Mouse (Mus musculus): ENCODE results near the gene Samd1. TPM values are rescaled to one million over a fixed set of nuclear protein-coding genes. Genes with fewer than 3 reads are reported as not detected.

Gene Samd1
- polyA plus RNA-seq, 1 experiment from 2014 or later: 17.3 TPM

DNA sequence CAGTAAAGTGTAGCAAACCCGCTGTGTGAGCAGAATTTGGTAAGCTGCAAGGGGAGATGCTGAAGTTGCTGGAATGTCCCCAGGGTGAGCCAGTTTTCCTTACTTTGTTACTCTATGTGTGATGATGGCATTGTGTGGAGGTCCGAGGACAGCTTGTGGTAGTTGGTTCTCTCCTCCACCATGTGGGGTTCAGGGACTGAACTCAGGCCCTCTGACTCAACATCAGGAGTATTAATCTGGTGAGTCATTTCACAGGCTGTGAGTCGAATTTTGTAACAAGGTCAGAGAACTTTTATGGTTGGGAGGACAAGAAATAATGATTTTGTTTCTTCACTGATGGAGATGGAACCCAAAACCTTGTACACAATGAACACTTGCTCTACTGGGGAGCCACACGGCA, 35.3 kb downstream of the Samd1 start:
- H3K9ac ChIP-seq: no peak overlapping the region
- 69% methylated on average over 4 of the region's 4 CpGs for WGBS
- H3K27me3 ChIP-seq (ENCODE audit: insufficient read depth, low read length): no peaks in the 10 kb centered on the region
- H3K9me3 ChIP-seq (ENCODE audit: low read depth, low read length): no peaks in the 10 kb centered on the region
- no peak for DNase-seq
- no peak overlapping the region for H3K27ac ChIP-seq (ENCODE audit: low read depth)
- no peak overlapping the region for H3K4me3 ChIP-seq (ENCODE audit: low read depth, low read length)
- no peak overlapping the region for H3K4me2 ChIP-seq
- no peaks in the 10 kb centered on the region for H3K36me3 ChIP-seq (ENCODE audit: insufficient read depth)
- H3K4me1 ChIP-seq (ENCODE audit: insufficient read depth): no peaks in the 10 kb centered on the region
- no peak for TF ChIP-seq CTCF (IDR thresholded peaks at IDR 0.05; ENCODE audit: low read depth)
- ATAC-seq (ENCODE audit: insufficient read depth): no peak

DNA sequence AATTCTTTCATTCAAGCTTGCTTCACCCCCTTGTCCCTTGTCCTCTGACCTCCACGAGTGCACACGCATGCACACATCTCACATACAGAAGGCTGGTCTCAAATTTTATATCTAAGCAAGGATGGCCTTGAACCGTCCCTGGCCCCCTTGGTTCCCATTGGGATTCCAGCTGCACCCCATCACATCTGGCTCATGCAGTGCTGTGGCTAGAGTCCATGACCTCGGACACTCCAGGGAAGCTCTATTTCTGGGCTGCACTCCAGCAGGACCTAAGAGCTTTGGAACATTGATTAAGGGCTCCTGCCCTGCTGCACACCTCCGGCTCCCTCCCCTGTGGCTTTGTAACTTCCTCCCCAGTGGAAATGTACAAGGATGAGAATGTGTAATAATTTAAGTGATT, 40.5 kb downstream of the Samd1 start:
- TF ChIP-seq CTCF (IDR thresholded peaks at IDR 0.05; ENCODE audit: low read depth): no peak
- H3K9me3 ChIP-seq (ENCODE audit: low read depth, low read length): no peaks in the 10 kb centered on the region
- no peak overlapping the region for H3K4me3 ChIP-seq (ENCODE audit: low read depth, low read length)
- H3K9ac ChIP-seq: no peak overlapping the region
- H3K4me1 ChIP-seq (ENCODE audit: insufficient read depth): no peaks in the 10 kb centered on the region
- no peak overlapping the region for H3K27ac ChIP-seq (ENCODE audit: low read depth)
- ATAC-seq (ENCODE audit: insufficient read depth) (no peak), DNase-seq (no peak)
- 56% methylated on average over 5 of the region's 5 CpGs for WGBS
- peaks cover 18% of the 10 kb centered on the region for H3K27me3 ChIP-seq (ENCODE audit: insufficient read depth, low read length)
- H3K36me3 ChIP-seq (ENCODE audit: insufficient read depth): no peaks in the 10 kb centered on the region
- H3K4me2 ChIP-seq: no peak overlapping the region

DNA sequence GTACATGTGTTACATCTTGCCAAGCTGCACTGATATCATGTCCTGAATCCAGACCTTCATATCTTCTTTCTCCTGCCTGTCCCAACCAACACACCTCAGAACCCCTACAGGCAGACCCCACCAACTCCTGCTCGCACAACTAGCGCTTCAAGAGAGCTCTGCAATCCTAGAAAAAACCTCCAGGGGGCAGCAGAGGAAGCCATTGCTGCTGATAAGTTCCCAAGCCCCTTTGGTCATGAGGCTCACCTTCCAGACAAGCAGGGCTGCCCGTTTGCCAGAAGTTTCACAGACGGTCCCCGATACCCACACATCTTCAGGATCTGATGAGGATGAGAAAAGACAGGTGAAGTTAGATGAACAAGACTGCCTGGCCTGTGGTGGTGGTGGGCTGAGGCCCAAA, 41.6 kb downstream of the Samd1 start:
- H3K9me3 ChIP-seq (ENCODE audit: low read depth, low read length): no peaks in the 10 kb centered on the region
- no peak overlapping the region for H3K27ac ChIP-seq (ENCODE audit: low read depth)
- no peaks in the 10 kb centered on the region for H3K4me1 ChIP-seq (ENCODE audit: insufficient read depth)
- peaks cover 28% of the 10 kb centered on the region for H3K27me3 ChIP-seq (ENCODE audit: insufficient read depth, low read length)
- WGBS: 4% methylated on average over 5 of the region's 5 CpGs
- no peaks in the 10 kb centered on the region for H3K36me3 ChIP-seq (ENCODE audit: insufficient read depth)
- TF ChIP-seq CTCF (IDR thresholded peaks at IDR 0.05; ENCODE audit: low read depth): peak; percentile 89
- ATAC-seq (ENCODE audit: insufficient read depth) (no peak), DNase-seq (peak; percentile 95)
- no peak overlapping the region for H3K4me2 ChIP-seq
- H3K4me3 ChIP-seq (ENCODE audit: low read depth, low read length): no peak overlapping the region
- H3K9ac ChIP-seq: no peak overlapping the region

DNA sequence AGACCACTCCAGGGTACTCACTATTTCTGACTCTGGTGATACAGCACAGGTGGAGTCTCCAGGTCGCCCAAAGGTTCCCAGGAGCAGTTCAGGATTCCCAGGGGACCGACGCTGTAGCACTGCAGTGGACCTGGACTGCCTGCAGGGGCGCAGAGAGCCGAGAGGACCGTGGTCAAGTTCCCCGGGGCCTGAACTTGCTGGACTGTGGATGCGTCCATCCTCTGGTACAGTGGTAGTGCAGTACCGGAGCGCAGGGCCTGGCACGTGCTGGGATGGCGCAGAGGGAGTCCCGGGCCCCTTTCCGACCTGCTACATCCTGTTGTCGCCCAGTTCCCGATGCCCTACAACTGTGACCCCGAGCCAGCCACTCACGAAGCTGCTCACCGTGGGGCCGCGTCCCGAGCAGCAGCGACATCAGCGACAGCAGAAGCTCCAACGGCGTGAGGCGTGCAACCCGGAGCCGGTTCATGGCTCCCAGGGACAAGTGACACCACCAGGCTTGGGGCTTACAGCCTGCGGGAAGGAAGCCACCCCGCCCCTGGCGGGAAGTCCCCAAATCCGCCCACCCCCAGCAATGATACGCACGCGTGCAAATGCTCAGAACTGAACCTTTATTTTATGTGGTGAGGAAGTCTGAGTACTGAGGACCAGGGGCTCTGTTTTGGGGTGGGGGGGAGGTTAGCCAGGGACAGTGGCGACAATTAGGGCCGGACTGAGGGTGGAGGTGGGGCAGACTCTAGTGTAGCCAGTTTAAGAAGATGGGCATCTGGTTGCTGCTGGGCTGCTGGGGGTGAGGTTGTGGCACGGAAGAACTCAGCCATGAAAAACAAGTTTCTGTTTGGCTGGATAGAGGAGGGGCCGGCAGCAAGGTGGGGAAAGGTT, 44.8 kb downstream of the Samd1 start, which contains the start of gene Il27ra:
Gene Il27ra, minus strand, starts transcription at position 524 of the 882 bp plus-strand sequence.
- peak within 1 kb of the TSS; percentile 36; the same call in 1 of the 2 replicates for H3K9ac ChIP-seq
- WGBS: 6% methylated on average over 40 of the region's 40 CpGs
- peak; percentile 90 for TF ChIP-seq CTCF (IDR thresholded peaks at IDR 0.05; ENCODE audit: low read depth)
- H3K27me3 ChIP-seq (ENCODE audit: insufficient read depth, low read length): peaks cover 46% of the 10 kb centered on the region
- H3K36me3 ChIP-seq (ENCODE audit: insufficient read depth): no peaks in the 10 kb centered on the region
- peak within 1 kb of the TSS; percentile 38 for H3K4me3 ChIP-seq (ENCODE audit: low read depth, low read length)
- peak within 1 kb of the TSS; percentile 80 for H3K4me2 ChIP-seq
- H3K9me3 ChIP-seq (ENCODE audit: low read depth, low read length): no peaks in the 10 kb centered on the region
- no peaks in the 10 kb centered on the region for H3K4me1 ChIP-seq (ENCODE audit: insufficient read depth)
- peak; percentile 82 for ATAC-seq (ENCODE audit: insufficient read depth)
- no peak within 1 kb of the TSS for H3K27ac ChIP-seq (ENCODE audit: low read depth)
- peak; percentile 83 for DNase-seq

DNA sequence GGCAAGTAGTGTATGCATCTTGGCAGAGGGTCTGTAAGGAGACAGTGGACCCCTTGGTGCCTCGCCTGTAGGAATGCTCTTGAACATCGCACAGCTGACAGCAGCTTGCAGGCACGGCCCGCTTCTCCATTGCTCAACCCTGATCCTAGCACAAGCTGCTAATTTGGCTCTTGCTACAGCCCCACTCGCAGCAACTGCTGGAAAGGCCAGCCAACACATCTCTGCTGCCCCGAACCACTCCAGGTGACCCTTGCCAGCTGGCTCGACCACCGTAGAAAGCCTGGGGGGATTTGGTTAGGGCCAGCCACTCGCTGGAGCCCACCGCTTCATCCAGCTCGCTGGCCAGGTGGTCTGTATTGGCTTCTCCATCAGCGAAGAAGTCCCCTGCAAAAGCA, 45.5 kb downstream of the Samd1 start:
- H3K27me3 ChIP-seq (ENCODE audit: insufficient read depth, low read length): peaks cover 46% of the 10 kb centered on the region
- peak overlapping the region; percentile 36; the same call in 1 of the 2 replicates for H3K9ac ChIP-seq
- H3K9me3 ChIP-seq (ENCODE audit: low read depth, low read length): no peaks in the 10 kb centered on the region
- no peak; the same call in 1 of the 2 replicates for ATAC-seq (ENCODE audit: insufficient read depth)
- H3K27ac ChIP-seq (ENCODE audit: low read depth): no peak overlapping the region
- WGBS: 35% methylated on average over 12 of the region's 12 CpGs
- H3K4me3 ChIP-seq (ENCODE audit: low read depth, low read length): peak overlapping the region; percentile 38; the same call in 1 of the 2 replicates
- TF ChIP-seq CTCF (IDR thresholded peaks at IDR 0.05; ENCODE audit: low read depth): no peak
- H3K4me2 ChIP-seq: peak overlapping the region; percentile 80
- peak; percentile 16 for DNase-seq
- H3K36me3 ChIP-seq (ENCODE audit: insufficient read depth): no peaks in the 10 kb centered on the region
- H3K4me1 ChIP-seq (ENCODE audit: insufficient read depth): no peaks in the 10 kb centered on the region

DNA sequence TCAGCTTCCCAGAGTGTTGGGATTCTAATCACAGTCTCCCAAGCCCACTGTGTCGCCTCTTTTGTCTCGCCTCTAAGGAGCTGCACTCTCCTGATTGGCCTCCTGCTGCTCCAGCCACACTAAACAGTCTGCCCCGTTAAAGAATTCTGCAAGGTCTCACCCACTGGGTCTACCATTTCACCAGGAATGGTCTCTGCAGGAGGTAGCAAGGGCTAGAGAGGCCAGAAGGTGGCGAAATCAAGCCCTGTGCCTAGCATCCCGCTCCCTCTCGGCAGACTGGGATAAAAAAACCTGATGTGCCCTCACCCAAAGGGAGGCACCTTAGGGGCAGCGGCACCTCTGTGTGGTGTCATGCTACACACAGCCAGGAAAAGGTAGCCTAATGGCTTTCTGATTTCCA, 46.6 kb downstream of the Samd1 start:
- Histone ChIP-seq H3K27ac (ENCODE audit: low read depth) (no peak overlapping the region), H3K4me1 (ENCODE audit: insufficient read depth) (no peaks in the 10 kb centered on the region), H3K4me3 (ENCODE audit: low read depth, low read length) (no peak overlapping the region), H3K27me3 (ENCODE audit: insufficient read depth, low read length) (peaks cover 46% of the 10 kb centered on the region), H3K9ac (no peak overlapping the region), H3K4me2 (no peak overlapping the region), H3K36me3 (ENCODE audit: insufficient read depth) (no peaks in the 10 kb centered on the region), H3K9me3 (ENCODE audit: low read depth, low read length) (no peaks in the 10 kb centered on the region)
- ATAC-seq (ENCODE audit: insufficient read depth): no peak
- TF ChIP-seq CTCF (IDR thresholded peaks at IDR 0.05; ENCODE audit: low read depth): peak; percentile 36
- WGBS: 8% methylated on average over 7 of the region's 7 CpGs
- no peak for DNase-seq

DNA sequence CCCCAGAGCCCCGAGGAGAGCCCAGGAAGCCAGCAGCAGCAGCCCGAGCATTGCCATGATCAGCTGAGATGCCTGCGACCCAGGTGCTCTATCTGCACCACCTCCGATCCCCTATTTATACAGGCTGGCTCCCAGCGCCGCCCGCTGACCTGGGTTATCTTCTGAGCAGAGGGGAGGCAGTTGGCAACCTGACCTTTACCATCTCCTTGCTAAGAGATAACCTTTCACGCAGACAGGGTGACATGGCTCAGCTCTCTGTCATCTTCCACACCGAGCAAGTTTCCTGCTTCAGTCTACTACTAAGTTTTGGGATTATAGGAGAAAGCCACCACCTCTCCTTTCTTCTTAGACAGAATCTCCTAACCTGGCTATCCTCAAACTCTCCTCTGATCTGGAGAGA, 47.4 kb downstream of the Samd1 start, which contains the start of gene Rln3:
Gene Rln3, minus strand, starts transcription at position 101 of the 400 bp plus-strand sequence.
- H3K9me3 ChIP-seq (ENCODE audit: low read depth, low read length): no peaks in the 10 kb centered on the region
- H3K27ac ChIP-seq (ENCODE audit: low read depth): no peak within 1 kb of the TSS
- H3K9ac ChIP-seq: no peak within 1 kb of the TSS
- DNase-seq (no peak), ATAC-seq (ENCODE audit: insufficient read depth) (no peak)
- H3K27me3 ChIP-seq (ENCODE audit: insufficient read depth, low read length): peaks cover 46% of the 10 kb centered on the region
- TF ChIP-seq CTCF (IDR thresholded peaks at IDR 0.05; ENCODE audit: low read depth): no peak
- no peak within 1 kb of the TSS for H3K4me3 ChIP-seq (ENCODE audit: low read depth, low read length)
- WGBS: 4% methylated on average over 9 of the region's 9 CpGs
- no peaks in the 10 kb centered on the region for H3K4me1 ChIP-seq (ENCODE audit: insufficient read depth)
- no peak within 1 kb of the TSS for H3K4me2 ChIP-seq
- no peaks in the 10 kb centered on the region for H3K36me3 ChIP-seq (ENCODE audit: insufficient read depth)

All from lung, embryonic 14.5 days (tissue).